Mouse (Mus musculus): ENCODE data around the gene Hey2.

Hey2 gene

GRCm38 (mm10) chr10:30802033-30802432 lies 40.6 kb downstream of the Hey2 start:
- ChIA-PET POLR2A (interaction anchor here in 3 of 4 experiments (0.8 to 3.3 kb wide), 28 partner anchors 9 to 511 kb away, joined by 3 to 25 read pairs (median 6); partner anchors contain the start of genes Hddc2 (in 2 of the 3) and Trmt11 (in 2 of the 3)), CTCF (interaction anchor here (0.5 to 2.4 kb wide), 5 partner anchors 29 to 83 kb away, joined by 3 to 9 read pairs (median 4); no protein-coding TSS in a partner anchor)

GRCm38 (mm10) chr10:30799713-30800450 lies 42.7 kb downstream of the Hey2 start:
- ChIA-PET CTCF (interaction anchor here in 1 of 4 experiments (0.6 kb wide), 1 partner anchor 177 kb away, joined by 6 read pairs; no protein-coding TSS in a partner anchor), POLR2A (no interaction called here)

- POLR2A ChIA-PET = interaction anchor here in 1 of 4 experiments (0.6 to 1.8 kb wide), 2 partner anchors 18 to 23 kb away, joined by 5 to 8 read pairs; no protein-coding TSS in a partner anchor
- CTCF ChIA-PET = interaction anchor here in 1 of 4 experiments (0.6 kb wide), 1 partner anchor 60 kb away, joined by 3 read pairs; no protein-coding TSS in a partner anchor
Measured at GRCm38 (mm10) chr10:30796469-30797261, 45.9 kb downstream of the Hey2 start.

GRCm38 (mm10) chr10:30791016-30791415 lies 51.6 kb downstream of the Hey2 start:
- POLR2A ChIA-PET = interaction anchor here in 2 of 4 experiments (1.4 to 3.9 kb wide), 2 partner anchors 11 to 12 kb away, joined by 4 to 12 read pairs; partner anchors contain the start of gene Ncoa7 (in 2 of the 2)
- CTCF ChIA-PET = no interaction called here

- POLR2A ChIA-PET = interaction anchor here in 2 of 4 experiments (1.2 to 1.7 kb wide), 3 partner anchors 13 to 120 kb away, joined by 3 to 5 read pairs (median 4); partner anchors contain the start of gene Ncoa7 (in 2 of the 2)
- CTCF ChIA-PET = no interaction called here
Measured at GRCm38 (mm10) chr10:30789521-30789920, 53.1 kb downstream of the Hey2 start.

- ChIA-PET CTCF (no interaction called here), POLR2A (interaction anchor here in 1 of 4 experiments (1.7 kb wide), 1 partner anchor 14 kb away, joined by 5 read pairs; the partner anchor contains the start of gene Ncoa7)
Measured at GRCm38 (mm10) chr10:30788340-30788721, 54.3 kb downstream of the Hey2 start.

GRCm38 (mm10) chr10:30787684-30788339 lies 54.8 kb downstream of the Hey2 start:
- POLR2A ChIA-PET = no interaction called here

GRCm38 (mm10) chr10:30786103-30786754 lies 56.4 kb downstream of the Hey2 start:
- CTCF ChIA-PET = no interaction called here
- POLR2A ChIA-PET = interaction anchor here in 2 of 4 experiments (0.8 to 1.5 kb wide), 3 partner anchors 11 to 16 kb away, joined by 3 read pairs; no protein-coding TSS in a partner anchor

More at GRCm38 (mm10) chr10:30787684-30788339, 54.8 kb downstream of the Hey2 start:
- CTCF ChIA-PET = no interaction called here

All from embryonic stem cell, embryonic (primary cell).